Mouse (Mus musculus) intestine, postnatal 0 days (tissue): ENCODE measurements around the gene Flnc. TPM values are rescaled to one million over a fixed set of nuclear protein-coding genes. Genes with fewer than 3 reads are reported as not detected.

ENCODE experiments used
- ATAC-seq: fragments of 200-750 bp; cut with Nextera tagmentation; 2 replicates; pipeline ENCODE4 v1.8.0; 2017; ENCODE audit warnings: mild to moderate bottlenecking, moderate TSS enrichment, moderate library complexity
- H3K27ac ChIP-seq: fragments of 300-500 bp; sonication (generic); 2 replicates; pipeline ENCODE4 v1.5.1; 2014; ENCODE audit warnings: mild to moderate bottlenecking, low read depth, low read length, moderate library complexity
- H3K27me3 ChIP-seq: fragments of 300-500 bp; sonication (generic); replicated peaks from 2 replicates; pipeline ENCODE4 v1.6.1; 2014; ENCODE audit warnings: low read length, mixed read lengths; ENCODE audit not compliant: control insufficient read depth, insufficient read depth
- H3K36me3 ChIP-seq: fragments of 300-500 bp; sonication (generic); 2 replicates; pipeline ENCODE4 v1.6.1; 2014; ENCODE audit warnings: mild to moderate bottlenecking, moderate library complexity; ENCODE audit not compliant: control insufficient read depth, insufficient read depth
- H3K4me1 ChIP-seq: fragments of 300-500 bp; sonication (generic); replicated peaks from 2 replicates; pipeline ENCODE4 v1.6.1; 2014; ENCODE audit warnings: antibody characterized with exemption, low read length, mixed read lengths; ENCODE audit not compliant: control insufficient read depth, insufficient read depth
- H3K4me2 ChIP-seq: fragments of 300-500 bp; sonication (generic); replicated peaks from 2 replicates; pipeline ENCODE4 v1.6.1; 2014; ENCODE audit warnings: low read depth, mild to moderate bottlenecking, moderate library complexity
- H3K4me3 ChIP-seq: fragments of 300-500 bp; sonication (generic); 2 replicates; pipeline ENCODE4 v1.5.1; 2014; ENCODE audit warnings: low read depth, low read length
- H3K9ac ChIP-seq: fragments of 300-500 bp; sonication (generic); 2 replicates; pipeline ENCODE4 v1.6.1; 2014; ENCODE audit warnings: mild to moderate bottlenecking, low read depth, low read length
- H3K9me3 ChIP-seq: fragments of 300-500 bp; sonication (generic); 2 replicates; pipeline ENCODE4 v1.6.1; 2016; ENCODE audit warnings: mixed run types; ENCODE audit not compliant: control insufficient read depth
- CTCF ChIP-seq: sonication (generic); IDR thresholded peaks from 2 replicates; pipeline ENCODE4 v1.5.1; 2016; ENCODE audit warnings: low read depth, mild to moderate bottlenecking, control low read depth, antibody characterized with exemption, moderate library complexity
- WGBS: fragments of 180-500 bp; shearing (Covaris S2); extraction: QIAGEN DNeasy Blood & Tissue Kit; methylation state at CpG from one replicate; pipeline ENCODE4 v1.1.7; 2014; 5-methylcytosine and 5-hydroxymethylcytosine counted together
- polyA plus RNA-seq: library from polyadenylated mRNA; unstranded; fragments of >200 nt; fragmentation: Nextera tagmentation; extraction: Ambion mirVana; gene quantifications from 2 replicates; pipeline ENCODE4 v1.2.1, GENCODE M21; 2015

Gene Flnc
- polyA plus RNA-seq, 1 experiment from 2014 or later, result 3.5 TPM

DNA sequence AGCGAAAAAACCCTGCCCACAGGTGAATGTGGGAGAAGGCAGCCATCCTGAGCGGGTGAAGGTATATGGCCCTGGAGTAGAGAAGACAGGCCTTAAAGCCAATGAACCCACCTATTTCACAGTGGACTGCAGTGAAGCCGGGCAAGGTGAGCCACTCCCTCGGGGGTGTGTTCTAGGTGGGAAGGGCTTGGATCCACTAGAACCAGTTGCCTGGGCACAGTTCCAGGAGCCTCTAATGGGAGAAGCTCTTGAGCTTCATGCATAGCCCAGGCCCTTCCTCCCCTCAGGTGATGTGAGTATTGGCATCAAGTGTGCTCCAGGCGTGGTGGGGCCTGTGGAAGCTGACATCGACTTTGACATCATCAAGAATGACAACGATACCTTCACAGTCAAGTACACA lies 12.3 kb downstream of the Flnc start:
- no peak overlapping the region for H3K4me2 ChIP-seq
- no peaks in the 10 kb centered on the region for H3K27me3 ChIP-seq
- peaks cover 8% of the 10 kb centered on the region; the same call in 1 of the 2 replicates for H3K36me3 ChIP-seq
- 89% methylated on average over 7 of the region's 7 CpGs for WGBS
- H3K4me3 ChIP-seq, result no peak overlapping the region
- H3K27ac ChIP-seq, result no peak overlapping the region
- H3K9me3 ChIP-seq, result no peaks in the 10 kb centered on the region
- TF ChIP-seq CTCF, result no peak
- no peak overlapping the region for H3K9ac ChIP-seq
- ATAC-seq, result no peak
- no peaks in the 10 kb centered on the region for H3K4me1 ChIP-seq

- WGBS, result 35% methylated on average over 4 of the region's 4 CpGs
- TF ChIP-seq CTCF, result no peak
- Histone ChIP-seq H3K4me1 (no peaks in the 10 kb centered on the region), H3K27ac (no peak overlapping the region), H3K4me2 (no peak overlapping the region), H3K27me3 (no peaks in the 10 kb centered on the region), H3K4me3 (no peak overlapping the region), H3K9ac (no peak overlapping the region), H3K36me3 (peaks cover 12% of the 10 kb centered on the region; the same call in 1 of the 2 replicates), H3K9me3 (no peaks in the 10 kb centered on the region)
- ATAC-seq, result no peak
Measured at GRCm38 (mm10) chr6:29449858-29450257, 16.8 kb downstream of the Flnc start.

DNA sequence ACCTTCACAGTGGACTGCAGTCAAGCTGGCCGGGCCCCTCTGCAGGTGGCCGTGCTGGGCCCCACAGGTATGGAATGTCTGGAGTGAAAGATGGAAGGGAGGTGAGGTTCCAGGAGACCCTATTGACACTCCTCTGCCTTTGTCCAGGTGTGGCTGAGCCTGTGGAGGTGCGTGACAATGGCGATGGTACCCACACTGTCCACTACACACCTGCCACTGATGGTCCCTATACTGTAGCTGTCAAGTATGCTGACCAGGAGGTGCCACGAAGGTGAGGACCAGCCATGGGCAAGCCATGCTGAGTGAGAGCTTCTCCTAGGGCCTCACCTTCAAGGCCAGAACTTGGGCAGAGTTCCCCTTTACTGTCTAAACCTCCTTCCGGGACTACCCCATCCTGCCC lies 17.6 kb downstream of the Flnc start:
- Histone ChIP-seq H3K4me3 (no peak overlapping the region), H3K4me1 (no peaks in the 10 kb centered on the region), H3K27me3 (no peaks in the 10 kb centered on the region), H3K9me3 (no peaks in the 10 kb centered on the region), H3K4me2 (no peak overlapping the region), H3K36me3 (peaks cover 13% of the 10 kb centered on the region; the same call in 1 of the 2 replicates), H3K9ac (no peak overlapping the region), H3K27ac (no peak overlapping the region)
- 92% methylated on average over 6 of the region's 6 CpGs for WGBS
- TF ChIP-seq CTCF, result no peak
- no peak for ATAC-seq

DNA sequence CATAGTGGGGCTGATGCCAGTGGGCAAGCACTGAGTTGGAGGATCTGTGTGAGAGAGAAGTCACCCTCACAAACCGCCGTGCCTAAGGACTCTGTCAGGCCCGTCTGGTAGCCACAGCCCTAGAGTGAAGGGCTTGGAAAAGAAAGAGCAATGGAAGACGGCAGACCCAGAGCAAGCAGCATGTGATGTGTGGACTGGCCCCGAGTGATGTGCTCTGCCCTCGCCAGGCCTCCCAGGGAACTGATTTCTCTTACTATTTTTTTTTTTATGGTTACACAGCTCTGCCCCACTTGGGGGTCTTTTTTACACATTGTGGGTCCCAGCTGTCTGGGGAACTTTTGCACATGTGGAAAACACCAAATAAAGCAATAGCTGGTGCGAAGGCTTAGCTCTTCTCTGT lies 28.4 kb downstream of the Flnc start:
- H3K9ac ChIP-seq, result no peak overlapping the region
- no peaks in the 10 kb centered on the region for H3K27me3 ChIP-seq
- H3K4me2 ChIP-seq, result no peak overlapping the region
- H3K4me1 ChIP-seq, result no peaks in the 10 kb centered on the region
- H3K4me3 ChIP-seq, result no peak overlapping the region
- H3K27ac ChIP-seq, result no peak overlapping the region
- 56% methylated on average over 7 of the region's 7 CpGs for WGBS
- H3K9me3 ChIP-seq, result no peaks in the 10 kb centered on the region
- ATAC-seq, result no peak
- TF ChIP-seq CTCF, result 0 out of 2 replicates have a peak, but pooled peaks have one; percentile 7
- peaks cover 10% of the 10 kb centered on the region; the same call in 1 of the 2 replicates for H3K36me3 ChIP-seq

GRCm38 (mm10) chr6:29463388-29463787 lies 30.3 kb downstream of the Flnc start:
- Histone ChIP-seq H3K9ac (no peak overlapping the region), H3K4me3 (no peak overlapping the region), H3K4me2 (no peak overlapping the region), H3K27me3 (no peaks in the 10 kb centered on the region), H3K36me3 (peaks cover 10% of the 10 kb centered on the region; the same call in 1 of the 2 replicates), H3K4me1 (no peaks in the 10 kb centered on the region; the same call in 1 of the 2 replicates), H3K9me3 (no peaks in the 10 kb centered on the region), H3K27ac (no peak overlapping the region)
- 69% methylated on average over 3 of the region's 3 CpGs for WGBS
- no peak for ATAC-seq
- no peak for TF ChIP-seq CTCF

- H3K9ac ChIP-seq, result peak within 1 kb of the TSS; percentile 53
- no peaks in the 10 kb centered on the region for H3K9me3 ChIP-seq
- peaks cover 22% of the 10 kb centered on the region for H3K36me3 ChIP-seq
- H3K27me3 ChIP-seq, result no peaks in the 10 kb centered on the region
- WGBS, result under 1% methylated on average over 39 of the region's 39 CpGs
- no peaks in the 10 kb centered on the region; the same call in 1 of the 2 replicates for H3K4me1 ChIP-seq
- TF ChIP-seq CTCF, result no peak
- H3K4me2 ChIP-seq, result peak within 1 kb of the TSS; percentile 79
- H3K4me3 ChIP-seq, result peak within 1 kb of the TSS; percentile 63
- peak within 1 kb of the TSS; percentile 57 for H3K27ac ChIP-seq
- peak; percentile 92 for ATAC-seq
Measured at GRCm38 (mm10) chr6:29467583-29468354, 34.7 kb downstream of the Flnc start, which contains the start of gene Atp6v1f. Gene Atp6v1f (plus strand): TSS chr6:29467718.
